Mouse (Mus musculus) kidney, embryonic 16.5 days (tissue): ENCODE measurements around the gene Akain1. TPM values are rescaled to one million over a fixed set of nuclear protein-coding genes. Genes with fewer than 3 reads are reported as not detected.

Source experiments
- ATAC-seq: fragments of 200-750 bp; cut with Nextera tagmentation; 2 replicates; pipeline ENCODE4 v1.8.0; 2017; ENCODE audit warnings: moderate TSS enrichment; ENCODE audit not compliant: low FRiP score, low TSS enrichment
- H3K27ac ChIP-seq: fragments of 300-500 bp; sonication (generic); 2 replicates; pipeline ENCODE4 v1.5.1; 2014; ENCODE audit warnings: low read length
- H3K27me3 ChIP-seq: fragments of 300-500 bp; sonication (generic); 2 replicates; pipeline ENCODE4 v1.6.1; 2014; ENCODE audit warnings: low read length, control low read depth, mixed read lengths; ENCODE audit not compliant: insufficient read depth
- H3K36me3 ChIP-seq: fragments of 300-500 bp; sonication (generic); 2 replicates; pipeline ENCODE4 v1.6.1; 2014; ENCODE audit warnings: low read length, control low read depth, mixed read lengths; ENCODE audit not compliant: insufficient read depth
- H3K4me1 ChIP-seq: fragments of 300-500 bp; sonication (generic); 2 replicates; pipeline ENCODE4 v1.6.1; 2014; ENCODE audit warnings: low read length, control low read depth, mixed read lengths; ENCODE audit not compliant: insufficient read depth
- H3K4me2 ChIP-seq: fragments of 300-500 bp; sonication (generic); replicated peaks from 2 replicates; pipeline ENCODE4 v1.6.1; 2014; ENCODE audit warnings: low read depth, low read length
- H3K4me3 ChIP-seq: fragments of 300-500 bp; sonication (generic); 2 replicates; pipeline ENCODE4 v1.5.1; 2014; ENCODE audit warnings: mild to moderate bottlenecking, low read length
- H3K9ac ChIP-seq: fragments of 300-500 bp; sonication (generic); replicated peaks from 2 replicates; pipeline ENCODE4 v1.6.1; 2014; ENCODE audit warnings: low read length
- H3K9me3 ChIP-seq: fragments of 300-500 bp; sonication (generic); 2 replicates; pipeline ENCODE4 v1.6.1; 2016; ENCODE audit warnings: low read length, control low read depth
- WGBS: fragments of 180-500 bp; shearing (Covaris S2); extraction: QIAGEN DNeasy Blood & Tissue Kit; methylation state at CpG from one replicate; pipeline ENCODE4 v1.1.7; 2014; 5-methylcytosine and 5-hydroxymethylcytosine counted together
- polyA plus RNA-seq: library from polyadenylated mRNA; unstranded; fragments of >200 nt; fragmentation: Nextera tagmentation; extraction: Ambion mirVana; gene quantifications from 2 replicates; pipeline ENCODE4 v1.2.1, GENCODE M21; 2015

Akain1 gene
- not detected in 2 replicates for polyA plus RNA-seq

GRCm38 (mm10) chr17:69438990-69439491 lies at the start of gene Akain1:
Gene Akain1 (plus strand): TSS chr17:69439326.
- H3K4me3 ChIP-seq = peak within 1 kb of the TSS; percentile 42
- no peak within 1 kb of the TSS for H3K9ac ChIP-seq
- peaks cover 13% of the 10 kb centered on the region for H3K4me1 ChIP-seq
- peak within 1 kb of the TSS; percentile 69 for H3K4me2 ChIP-seq
- H3K9me3 ChIP-seq = no peaks in the 10 kb centered on the region
- H3K27ac ChIP-seq = no peak within 1 kb of the TSS
- peaks cover 38% of the 10 kb centered on the region for H3K27me3 ChIP-seq
- ATAC-seq = peak; percentile 98
- WGBS = under 1% methylated on average over 44 of the region's 44 CpGs
- H3K36me3 ChIP-seq = no peaks in the 10 kb centered on the region

- no peaks in the 10 kb centered on the region for H3K27me3 ChIP-seq
- H3K27ac ChIP-seq = no peak overlapping the region
- H3K9me3 ChIP-seq = no peaks in the 10 kb centered on the region
- no peak overlapping the region for H3K9ac ChIP-seq
- peaks cover 5% of the 10 kb centered on the region for H3K4me1 ChIP-seq
- H3K4me3 ChIP-seq = no peak overlapping the region
- 48% methylated on average over 15 of the region's 16 CpGs for WGBS
- ATAC-seq = no peak
- peaks cover 3% of the 10 kb centered on the region; the same call in 1 of the 2 replicates for H3K36me3 ChIP-seq
- H3K4me2 ChIP-seq = peak overlapping the region; percentile 11; the same call in 1 of the 2 replicates
Observed at GRCm38 (mm10) chr17:69396147-69397033, 42.7 kb upstream of the Akain1 start.

- no peak overlapping the region for H3K4me3 ChIP-seq
- H3K27ac ChIP-seq = no peak overlapping the region
- H3K36me3 ChIP-seq = no peaks in the 10 kb centered on the region
- no peaks in the 10 kb centered on the region for H3K9me3 ChIP-seq
- H3K9ac ChIP-seq = no peak overlapping the region
- 38% methylated on average over 5 of the region's 5 CpGs for WGBS
- peaks cover 5% of the 10 kb centered on the region for H3K4me1 ChIP-seq
- H3K4me2 ChIP-seq = no peak overlapping the region
- no peaks in the 10 kb centered on the region for H3K27me3 ChIP-seq
- no peak for ATAC-seq
Observed at GRCm38 (mm10) chr17:69397163-69397562, 42.0 kb upstream of the Akain1 start.

DNA sequence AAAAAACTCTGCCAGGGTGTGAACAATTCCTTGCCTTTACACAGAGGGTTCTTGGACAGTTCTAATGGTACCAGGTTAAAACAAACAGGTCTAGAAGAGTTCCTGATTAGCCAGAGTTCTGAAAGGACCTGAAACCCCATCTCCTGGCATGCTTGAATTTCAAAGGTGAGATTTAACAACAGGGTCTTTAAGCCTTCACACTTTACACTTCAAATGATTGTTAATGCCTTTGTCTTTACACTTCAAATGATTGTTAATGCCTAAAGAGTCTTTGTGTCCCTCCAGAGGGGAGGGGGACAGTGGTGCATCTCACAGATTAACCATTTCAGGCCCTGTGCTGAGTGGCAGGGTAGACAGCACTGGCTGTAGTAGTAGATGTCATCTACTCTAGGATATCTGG lies 41.0 kb upstream of the Akain1 start:
- H3K27ac ChIP-seq = no peak overlapping the region
- peaks cover 5% of the 10 kb centered on the region for H3K4me1 ChIP-seq
- no peak for ATAC-seq
- no peak overlapping the region for H3K9ac ChIP-seq
- no peaks in the 10 kb centered on the region for H3K9me3 ChIP-seq
- H3K36me3 ChIP-seq = no peaks in the 10 kb centered on the region
- H3K4me3 ChIP-seq = no peak overlapping the region
- no peaks in the 10 kb centered on the region for H3K27me3 ChIP-seq
- no peak overlapping the region for H3K4me2 ChIP-seq

GRCm38 (mm10) chr17:69401146-69401545 lies 38.0 kb upstream of the Akain1 start:
- ATAC-seq = no peak
- H3K4me3 ChIP-seq = no peak overlapping the region
- 82% methylated on average over 2 of the region's 2 CpGs for WGBS
- H3K27me3 ChIP-seq = no peaks in the 10 kb centered on the region
- no peaks in the 10 kb centered on the region for H3K36me3 ChIP-seq
- no peak overlapping the region for H3K4me2 ChIP-seq
- H3K9ac ChIP-seq = no peak overlapping the region
- H3K27ac ChIP-seq = no peak overlapping the region
- peaks cover 5% of the 10 kb centered on the region for H3K4me1 ChIP-seq
- 0 out of 2 replicates have a peak, but pooled peaks cover 3% of the 10 kb centered on the region for H3K9me3 ChIP-seq

- Histone ChIP-seq H3K27me3 (no peaks in the 10 kb centered on the region), H3K9ac (peak overlapping the region; percentile 92), H3K9me3 (no peaks in the 10 kb centered on the region), H3K36me3 (no peaks in the 10 kb centered on the region), H3K4me2 (peak overlapping the region; percentile 64), H3K27ac (0 out of 2 replicates have a peak overlapping the region, but pooled peaks have one; percentile 97), H3K4me3 (peak overlapping the region; percentile 83), H3K4me1 (peaks cover 5% of the 10 kb centered on the region; the same call in 1 of the 2 replicates)
- no peak for ATAC-seq
Observed at GRCm38 (mm10) chr17:69416163-69416562, 23.0 kb upstream of the Akain1 start.

DNA sequence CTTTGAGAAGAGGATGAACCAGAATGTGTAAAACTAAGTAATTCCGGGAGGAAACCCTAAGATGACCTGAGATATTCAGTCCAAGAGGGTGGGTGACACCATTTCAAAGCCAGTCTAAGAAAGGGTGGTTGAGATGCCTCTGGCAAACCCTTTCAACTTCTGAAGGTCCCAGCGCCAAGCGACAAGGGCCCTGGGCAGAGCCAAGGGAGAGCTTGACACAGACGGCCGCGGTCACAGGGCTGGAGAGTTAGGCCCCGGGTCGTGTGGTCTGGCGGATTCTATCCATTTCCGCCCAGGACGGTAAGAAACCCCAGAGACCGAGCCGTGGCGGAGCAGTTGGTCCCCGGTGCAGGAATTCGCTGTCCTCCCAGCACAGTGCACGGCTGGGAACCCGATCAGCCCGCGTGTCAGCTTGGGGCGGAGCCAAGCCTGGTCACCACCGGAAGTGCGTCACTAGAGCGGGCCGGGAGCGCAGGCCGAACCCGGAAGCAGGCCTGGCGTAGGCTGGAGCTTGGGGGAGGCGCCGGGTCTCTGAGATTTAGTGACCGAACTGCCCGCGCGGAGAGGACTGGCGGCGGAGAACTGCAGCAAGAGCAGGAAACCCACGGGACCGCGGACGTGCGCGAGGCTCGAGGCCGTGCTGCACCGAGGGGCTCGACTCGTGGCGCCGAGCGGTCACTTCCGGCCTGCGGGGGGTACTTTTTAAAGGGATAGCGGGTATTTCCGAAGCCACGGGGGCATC lies 22.0 kb upstream of the Akain1 start:
- peak overlapping the region; percentile 76 for H3K4me2 ChIP-seq
- H3K27me3 ChIP-seq = no peaks in the 10 kb centered on the region
- peak; percentile 100 for ATAC-seq
- H3K4me1 ChIP-seq = peaks cover 8% of the 10 kb centered on the region; the same call in 1 of the 2 replicates
- no peaks in the 10 kb centered on the region for H3K36me3 ChIP-seq
- peak overlapping the region; percentile 83 for H3K4me3 ChIP-seq
- peak overlapping the region; percentile 97 for H3K27ac ChIP-seq
- H3K9me3 ChIP-seq = no peaks in the 10 kb centered on the region
- peak overlapping the region; percentile 92 for H3K9ac ChIP-seq
- WGBS = under 1% methylated on average over 56 of the region's 56 CpGs

GRCm38 (mm10) chr17:69417724-69418373 lies 21.3 kb upstream of the Akain1 start:
- H3K4me1 ChIP-seq = peaks cover 8% of the 10 kb centered on the region; the same call in 1 of the 2 replicates
- H3K27ac ChIP-seq = peak overlapping the region; percentile 97
- peak overlapping the region; percentile 83 for H3K4me3 ChIP-seq
- H3K36me3 ChIP-seq = no peaks in the 10 kb centered on the region
- H3K4me2 ChIP-seq = peak overlapping the region; percentile 76
- WGBS = 2% methylated on average over 26 of the region's 26 CpGs
- no peaks in the 10 kb centered on the region for H3K9me3 ChIP-seq
- peak; percentile 55; the same call in 1 of the 2 replicates for ATAC-seq
- H3K27me3 ChIP-seq = no peaks in the 10 kb centered on the region
- H3K9ac ChIP-seq = peak overlapping the region; percentile 92

DNA sequence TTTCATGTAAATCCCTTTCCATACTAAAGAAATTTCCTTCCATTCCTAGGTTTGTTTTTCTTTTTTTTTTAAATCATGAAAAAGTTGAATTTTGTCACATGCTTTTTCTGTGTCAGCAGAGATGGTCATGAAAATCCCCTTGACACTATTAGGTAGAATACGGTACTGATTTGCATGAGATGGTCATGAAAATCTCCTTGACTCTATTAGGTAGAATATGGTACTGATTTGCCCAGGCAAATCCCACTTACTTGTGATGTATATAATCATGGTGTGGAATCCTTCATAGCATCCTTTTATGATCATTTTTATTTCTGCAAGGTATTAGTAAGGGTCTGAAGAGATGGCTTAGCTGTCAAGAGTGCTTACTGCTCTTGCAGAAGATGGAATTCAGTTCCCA lies 17.5 kb upstream of the Akain1 start:
- no peaks in the 10 kb centered on the region for H3K9me3 ChIP-seq
- no peak overlapping the region for H3K9ac ChIP-seq
- 0 out of 2 replicates have a peak, but pooled peaks cover 5% of the 10 kb centered on the region for H3K4me1 ChIP-seq
- 12% methylated on average over 1 of the region's 1 CpGs for WGBS
- no peak overlapping the region for H3K4me3 ChIP-seq
- no peaks in the 10 kb centered on the region for H3K36me3 ChIP-seq
- H3K27ac ChIP-seq = no peak overlapping the region
- no peak for ATAC-seq
- H3K4me2 ChIP-seq = no peak overlapping the region
- H3K27me3 ChIP-seq = no peaks in the 10 kb centered on the region
